Mouse (Mus musculus) liver, embryonic 14.5 days (tissue): ENCODE data around the gene Tmem221. TPM values are rescaled to one million over a fixed set of nuclear protein-coding genes. Genes with fewer than 3 reads are reported as not detected.
A peak's percentile ranks its signal among the peaks of the same experiment; 100 is the strongest.

Experiments used
- ATAC-seq: fragments of 200-750 bp; cut with Nextera tagmentation; 2 replicates; pipeline ENCODE4 v1.8.0; 2017; ENCODE audit warnings: moderate number of reproducible peaks, mild to moderate bottlenecking, moderate library complexity; ENCODE audit not compliant: insufficient read depth
- DNase-seq, 3 experiments: peaks; one replicate each; pipeline ENCODE4 v3.0.0-alpha.2; 2012 to 2013; ENCODE audit warnings: low read depth in 3 of 3, low spot score in 3 of 3
- H3K27ac ChIP-seq: fragments of 300-500 bp; sonication (generic); 2 replicates; pipeline ENCODE4 v1.5.1; 2014; ENCODE audit warnings: moderate library complexity, mild to moderate bottlenecking, control low read depth, inconsistent platforms
- H3K27me3 ChIP-seq: fragments of 300-500 bp; sonication (generic); 2 replicates; pipeline ENCODE4 v1.6.1; 2014; ENCODE audit warnings: mild to moderate bottlenecking, low read length, moderate library complexity; ENCODE audit not compliant: control insufficient read depth, insufficient read depth
- H3K36me3 ChIP-seq: fragments of 300-500 bp; sonication (generic); replicated peaks from 2 replicates; pipeline ENCODE4 v1.6.1; 2014; ENCODE audit warnings: low read depth; ENCODE audit not compliant: control insufficient read depth, insufficient read depth
- H3K4me1 ChIP-seq, 2 experiments: fragments of 200-500 bp in 1 of 2; fragments of 300-500 bp in 1 of 2; sonication (generic) in 1 of 2; replicated peaks; 2 replicates each; pipeline ENCODE4 v1.6.1; 2012 to 2014; ENCODE audit warnings: antibody characterized with exemption in 1 of 2, inconsistent platforms in 1 of 2, low read length in 1 of 2; ENCODE audit not compliant: control insufficient read depth in 2 of 2, insufficient read depth in 2 of 2
- H3K4me2 ChIP-seq: fragments of 300-500 bp; sonication (generic); 2 replicates; pipeline ENCODE4 v1.6.1; 2014; ENCODE audit warnings: low read depth, mild to moderate bottlenecking, control low read depth, moderate library complexity
- H3K4me3 ChIP-seq, 2 experiments: fragments of 200-500 bp in 1 of 2; fragments of 300-500 bp in 1 of 2; sonication (generic) in 1 of 2; 2 replicates each; pipeline ENCODE4 v1.5.1; 2012 to 2014; ENCODE audit warnings: low read depth in 2 of 2, low read length in 2 of 2, mild to moderate bottlenecking in 2 of 2, control low read depth in 1 of 2, inconsistent platforms in 1 of 2, moderate library complexity in 1 of 2; ENCODE audit not compliant: insufficient read depth in 1 of 2
- H3K9ac ChIP-seq: fragments of 300-500 bp; sonication (generic); replicated peaks from 2 replicates; pipeline ENCODE4 v1.6.1; 2014; ENCODE audit warnings: mild to moderate bottlenecking, control low read depth, moderate library complexity
- H3K9me3 ChIP-seq: fragments of 300-500 bp; sonication (generic); 2 replicates; pipeline ENCODE4 v1.6.1; 2016; ENCODE audit warnings: low read length, mixed read lengths; ENCODE audit not compliant: control insufficient read depth
- CTCF ChIP-seq: IDR thresholded peaks from 2 replicates; pipeline ENCODE4 v1.5.1; 2016; ENCODE audit warnings: antibody characterized with exemption, low read depth, control low read depth
- EP300 ChIP-seq: IDR thresholded peaks from 2 replicates; pipeline ENCODE4 v1.6.1; 2016; ENCODE audit warnings: antibody characterized with exemption, low read depth
- WGBS: fragments of 180-500 bp; shearing (Covaris S2); extraction: QIAGEN DNeasy Blood & Tissue Kit; methylation state at CpG from one replicate; pipeline ENCODE4 v1.1.7; 2014; ENCODE audit not compliant: insufficient replicate concordance; 5-methylcytosine and 5-hydroxymethylcytosine counted together
- polyA plus RNA-seq, 2 experiments: library from polyadenylated mRNA; depleted of rRNA in 1 of 2; stranded (reverse) in 1 of 2; unstranded in 1 of 2; fragments of >200 nt; fragmentation: Nextera tagmentation in 1 of 2; extraction: Ambion mirVana in 1 of 2; gene quantifications; 2 replicates each; pipeline versions ENCODE4 v1.2.1 to v1.2.3; 2012 to 2014

Tmem221 gene
- polyA plus RNA-seq, 2 experiments, result 0.25 to 0.39 TPM

DNA sequence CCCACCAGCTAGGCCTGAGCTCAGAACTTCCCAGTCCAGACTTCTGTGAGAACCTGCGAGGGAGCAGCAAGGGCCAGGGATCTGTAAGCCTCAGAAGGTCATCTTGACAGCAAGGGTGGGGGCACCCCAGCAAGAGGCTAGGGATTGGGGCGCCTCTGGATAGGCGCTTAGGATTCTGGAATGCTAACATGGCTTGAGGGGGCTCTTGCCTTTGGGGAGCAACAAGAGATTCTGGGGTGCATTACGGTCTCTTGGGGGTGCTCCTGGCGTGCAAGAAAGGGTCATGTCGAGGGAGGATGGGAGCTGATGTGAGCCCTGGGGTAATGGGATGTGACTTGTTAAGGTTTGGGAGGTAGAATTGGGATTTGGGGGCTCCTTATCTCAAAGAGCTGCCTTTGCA lies 10.3 kb upstream of the Tmem221 start:
- WGBS, result 54% methylated on average over 6 of the region's 6 CpGs
- DNase-seq (no peak), ATAC-seq (no peak)
- Histone ChIP-seq H3K27ac (no peak overlapping the region), H3K4me2 (peak overlapping the region; percentile 73), H3K9me3 (no peaks in the 10 kb centered on the region; the same call in 1 of the 2 replicates), H3K9ac (no peak overlapping the region), H3K4me1 (peaks cover 3 to 7% of the 10 kb centered on the region in 2 experiments), H3K27me3 (peaks cover 9% of the 10 kb centered on the region), H3K4me3 (no peak overlapping the region; a peak in 1 of 4 replicates), H3K36me3 (no peaks in the 10 kb centered on the region)
- no peak for TF ChIP-seq EP300
- no peak for TF ChIP-seq CTCF

DNA sequence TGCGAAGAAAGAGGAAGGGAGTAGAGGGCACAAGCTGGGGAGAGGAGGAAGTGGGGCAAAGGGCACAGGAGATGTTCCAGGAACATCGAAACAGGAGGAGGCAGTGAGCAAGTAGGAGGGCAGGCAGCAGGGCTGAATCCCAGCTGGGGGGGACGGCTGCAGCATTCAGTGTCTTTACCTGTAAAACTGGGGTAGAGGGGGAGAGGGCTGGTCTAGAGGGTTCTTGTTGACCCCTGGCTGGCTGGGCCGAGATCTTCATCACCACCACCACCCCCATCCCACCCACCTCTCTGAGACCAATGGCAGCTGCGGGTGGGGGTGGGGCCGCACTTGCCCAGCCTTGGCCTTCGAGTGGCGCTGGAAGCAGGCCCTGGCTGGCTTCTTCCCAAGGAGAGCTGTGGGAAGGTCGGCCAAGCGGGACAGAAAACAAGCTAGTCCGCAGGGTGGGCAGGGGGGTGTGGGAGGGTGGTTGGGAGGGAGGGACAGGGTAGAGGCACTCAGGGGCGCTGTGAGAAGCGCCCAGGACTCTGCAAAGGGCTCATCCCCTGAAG lies 9.8 kb upstream of the Tmem221 start, which contains the start of gene Slc27a1:
TSS of gene Slc27a1 (plus strand) at position 496 of the 551 bp plus-strand sequence.
- H3K4me3 ChIP-seq, result peak within 1 kb of the TSS; percentile 40 to 64
- peak within 1 kb of the TSS; percentile 73 for H3K4me2 ChIP-seq
- no peaks in the 10 kb centered on the region for H3K36me3 ChIP-seq
- H3K9me3 ChIP-seq, result no peaks in the 10 kb centered on the region; the same call in 1 of the 2 replicates
- no peak for TF ChIP-seq CTCF
- TF ChIP-seq EP300, result no peak
- no peak within 1 kb of the TSS for H3K27ac ChIP-seq
- no peak within 1 kb of the TSS for H3K9ac ChIP-seq
- WGBS, result 29% methylated on average over 13 of the region's 13 CpGs
- ATAC-seq (no peak), DNase-seq (no peak)
- peaks cover 3 to 7% of the 10 kb centered on the region in 2 experiments for H3K4me1 ChIP-seq
- H3K27me3 ChIP-seq, result peaks cover 9% of the 10 kb centered on the region

DNA sequence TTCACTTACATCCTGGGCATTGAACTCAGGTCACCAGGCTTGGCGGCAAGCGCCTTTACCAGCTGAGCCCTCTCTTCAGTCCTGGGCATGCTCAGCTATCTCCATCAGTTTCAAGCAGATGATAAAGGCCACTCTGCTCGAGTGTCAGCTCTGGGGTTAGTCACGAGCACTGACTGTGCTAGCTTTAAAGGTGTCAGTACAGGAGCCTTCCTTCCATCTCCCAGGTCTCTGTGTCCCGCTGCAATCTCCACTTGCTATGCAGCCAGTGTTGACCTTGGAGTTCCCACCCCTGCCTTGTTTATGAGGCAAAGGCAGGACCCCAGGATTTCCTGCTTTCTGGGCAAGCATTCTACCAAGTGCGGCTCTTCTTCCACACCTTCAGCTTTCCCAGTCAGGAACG lies 8.9 kb upstream of the Tmem221 start:
- no peak overlapping the region for H3K9ac ChIP-seq
- H3K4me2 ChIP-seq, result no peak overlapping the region
- no peak overlapping the region for H3K27ac ChIP-seq
- no peak for ATAC-seq
- H3K36me3 ChIP-seq, result no peaks in the 10 kb centered on the region
- H3K4me3 ChIP-seq, result no peak overlapping the region
- H3K9me3 ChIP-seq, result no peaks in the 10 kb centered on the region; the same call in 1 of the 2 replicates
- no peak for DNase-seq
- TF ChIP-seq CTCF, result no peak
- H3K4me1 ChIP-seq, result peaks cover 3 to 7% of the 10 kb centered on the region in 2 experiments
- H3K27me3 ChIP-seq, result peaks cover 10% of the 10 kb centered on the region
- WGBS, result 60% methylated on average over 7 of the region's 7 CpGs

DNA sequence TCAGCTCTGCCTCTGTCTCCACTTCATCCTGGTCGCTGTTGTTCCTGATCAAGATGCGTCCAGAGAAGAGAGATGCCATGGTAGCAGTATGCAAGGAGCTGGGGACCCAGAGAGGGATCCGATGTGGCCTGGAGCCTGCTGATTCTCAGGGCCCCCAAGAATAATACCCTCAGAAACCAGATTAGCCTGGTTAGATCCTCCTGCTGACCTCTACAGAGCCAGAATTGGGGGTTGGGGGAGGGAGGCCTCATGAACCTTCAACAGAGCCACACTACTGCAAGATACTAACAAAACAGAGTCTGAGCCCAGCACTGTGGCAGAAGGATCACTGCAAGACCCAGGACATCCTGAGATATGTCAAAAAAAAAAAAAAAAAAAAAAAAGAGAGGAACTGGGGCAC lies 7.8 kb upstream of the Tmem221 start, which contains the start of gene Nxnl1:
TSS of gene Nxnl1 (minus strand) at position 101 of the 400 bp plus-strand sequence.
- no peak for TF ChIP-seq EP300
- TF ChIP-seq CTCF, result no peak
- H3K9me3 ChIP-seq, result no peaks in the 10 kb centered on the region; the same call in 1 of the 2 replicates
- no peak within 1 kb of the TSS for H3K27ac ChIP-seq
- no peaks in the 10 kb centered on the region for H3K36me3 ChIP-seq
- no peak within 1 kb of the TSS for H3K4me3 ChIP-seq
- no peak within 1 kb of the TSS for H3K4me2 ChIP-seq
- peaks cover 3 to 7% of the 10 kb centered on the region in 2 experiments for H3K4me1 ChIP-seq
- H3K9ac ChIP-seq, result no peak within 1 kb of the TSS
- WGBS, result 70% methylated on average over 3 of the region's 3 CpGs
- DNase-seq, result no peak
- peaks cover 13% of the 10 kb centered on the region for H3K27me3 ChIP-seq
- no peak for ATAC-seq

DNA sequence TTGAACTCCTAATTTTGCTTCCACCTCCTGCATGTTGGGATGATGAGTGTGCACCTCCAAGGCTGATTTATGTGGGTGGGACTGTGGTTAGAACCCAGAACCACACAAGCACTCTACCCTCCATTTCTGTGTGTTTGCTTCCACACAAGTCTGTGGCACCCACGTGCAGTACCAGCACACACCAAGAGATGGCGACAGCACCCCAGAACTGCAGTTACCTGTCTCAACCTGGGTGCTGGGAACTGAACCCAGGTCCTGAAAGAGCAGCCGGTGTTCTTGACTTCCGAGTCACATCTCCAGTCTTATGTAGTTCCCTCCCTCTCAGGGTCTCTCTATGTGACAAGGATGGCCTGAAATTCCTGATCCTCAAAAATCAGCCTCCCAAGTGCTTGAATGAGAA lies 5.3 kb upstream of the Tmem221 start:
- no peak for DNase-seq
- Histone ChIP-seq H3K4me2 (no peak overlapping the region), H3K9ac (no peak overlapping the region), H3K9me3 (no peaks in the 10 kb centered on the region; the same call in 1 of the 2 replicates), H3K27me3 (peaks cover 6% of the 10 kb centered on the region), H3K4me1 (peaks cover 3 to 15% of the 10 kb centered on the region in 2 experiments; a peak in 3 of 4 replicates), H3K36me3 (no peaks in the 10 kb centered on the region), H3K27ac (no peak overlapping the region), H3K4me3 (no peak overlapping the region)
- ATAC-seq, result no peak
- WGBS, result 71% methylated on average over 4 of the region's 4 CpGs
- TF ChIP-seq CTCF (peak; percentile 65), EP300 (no peak)
